11 mouse cellular contexts compared by ENCODE assay signal in the genomic region with DNA sequence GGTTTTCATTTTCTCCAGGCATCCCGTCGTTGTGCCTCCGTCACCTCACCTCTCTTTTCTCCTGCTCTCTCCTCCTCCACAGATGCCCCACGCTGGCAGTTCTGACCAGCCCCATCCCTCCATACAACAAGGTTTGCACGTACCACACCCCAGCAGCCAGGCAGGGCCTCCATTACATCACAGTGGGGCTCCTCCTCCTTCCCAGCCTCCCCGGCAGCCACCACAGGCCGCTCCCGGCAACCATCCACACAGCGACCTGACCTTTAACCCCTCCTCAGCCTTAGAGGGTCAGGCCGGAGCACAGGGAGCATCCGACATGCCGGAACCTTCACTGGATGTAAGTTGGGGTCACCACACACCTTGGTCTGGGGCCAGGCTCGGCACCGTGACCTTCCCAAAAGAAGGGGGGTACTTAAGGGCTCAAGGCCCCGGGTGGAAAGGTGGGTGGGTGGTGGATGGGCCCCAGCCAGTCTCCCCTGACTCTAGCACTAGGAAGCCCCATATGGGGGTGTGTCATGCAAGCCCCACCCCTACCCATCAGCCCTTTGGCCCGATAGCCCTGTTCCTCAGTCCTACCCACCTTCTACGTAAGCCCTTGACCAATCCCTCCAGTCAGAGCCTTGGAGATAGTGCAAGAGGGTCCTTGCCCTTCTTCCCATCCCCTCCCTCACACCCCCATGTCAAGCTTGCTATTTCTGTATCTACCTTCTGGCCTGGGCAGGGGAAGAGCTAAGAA. TPM values are rescaled to one million over a fixed set of nuclear protein-coding genes. Genes with fewer than 3 reads are reported as not detected.
DNase-seq lines count a peak whose midpoint lies in the region; ATAC-seq and TF ChIP-seq lines count a peak whose summit lies in the region.
"Had no signal": no experiment of that assay in that cellular context is flagged by ENCODE, and none has a peak within 500 bp of the region (broad histone marks: within the 10 kb centered on the region; RNA-seq: fewer than 3 reads in every experiment).

No protein-coding gene starts in this region.

- TF ChIP-seq EP300 in ES-Bruce4 (IDR thresholded peaks at IDR 0.05; ENCODE audit: insufficient read depth, low read depth, low read length) = no peak
- no peak for TF ChIP-seq EP300 in liver, embryonic 14.5 days (IDR thresholded peaks at IDR 0.05; ENCODE audit: low read depth)

- no peak for TF ChIP-seq CTCF in ES-Bruce4 (IDR thresholded peaks at IDR 0.05; ENCODE audit: low read depth, low read length)
- TF ChIP-seq CTCF in liver, embryonic 14.5 days (IDR thresholded peaks at IDR 0.05; ENCODE audit: low read depth) = no peak

- DNase-seq in hindbrain, embryonic 10.5 days (ENCODE audit: low spot score) = no peak
- DNase-seq in WW6 (ENCODE audit: low read depth, low spot score) (peak; percentile 46), adipocyte (ENCODE audit: low spot score) (no peak)
- DNase-seq in liver, embryonic 14.5 days (ENCODE audit: low read depth in 3 of 3, low spot score in 3 of 3) = no peak
- no peak for DNase-seq in adrenal gland, postnatal 4 days (ENCODE audit: low spot score in 2 of 2)
- DNase-seq in lung, postnatal 4 days = no peak

- H3K4me3 ChIP-seq in hindbrain, embryonic 10.5 days = no peak overlapping the region
- no peak overlapping the region for H3K4me3 ChIP-seq in hindbrain, embryonic 12.5 days
- H3K4me3 ChIP-seq in ES-Bruce4 (ENCODE audit: low read depth, low read length) = peak overlapping the region; percentile 52
- no peak overlapping the region for H3K4me3 ChIP-seq in liver, embryonic 14.5 days (ENCODE audit: insufficient read depth in 1 of 2, low read depth in 2 of 2, low read length in 2 of 2)
- H3K4me3 ChIP-seq: limb, embryonic 10.5 days; neural tube, embryonic 12.5 days had no signal

- H3K9ac ChIP-seq in hindbrain, embryonic 12.5 days = no peak overlapping the region
- peak overlapping the region; percentile 27 for H3K9ac ChIP-seq in ES-Bruce4 (ENCODE audit: low read depth, poor library complexity, severe bottlenecking)
- H3K9ac ChIP-seq in liver, embryonic 14.5 days (replicated peaks) = no peak overlapping the region
- H3K9ac ChIP-seq: neural tube, embryonic 12.5 days had no signal

- 63% methylated on average over 17 of the region's 17 CpGs for WGBS in hindbrain, embryonic 10.5 days
- 69% methylated on average over 17 of the region's 17 CpGs for WGBS in hindbrain, embryonic 12.5 days
- WGBS in liver, embryonic 14.5 days (ENCODE audit: insufficient replicate concordance) = 72% methylated on average over 17 of the region's 17 CpGs

- ATAC-seq in hindbrain, embryonic 12.5 days (ENCODE audit: low FRiP score) = no peak
- ATAC-seq in liver, embryonic 14.5 days (ENCODE audit: insufficient read depth) = peak; percentile 19; the same call in 1 of the 2 replicates
- ATAC-seq: forebrain, embryonic 14.5 days had no signal

- H3K27me3 ChIP-seq in hindbrain, embryonic 10.5 days (ENCODE audit: insufficient read depth, poor library complexity, severe bottlenecking) = no peaks in the 10 kb centered on the region
- H3K27me3 ChIP-seq in hindbrain, embryonic 12.5 days = no peaks in the 10 kb centered on the region
- no peaks in the 10 kb centered on the region for H3K27me3 ChIP-seq in ES-Bruce4 (ENCODE audit: control insufficient read depth, insufficient read depth, low read length, poor library complexity, severe bottlenecking)
- no peaks in the 10 kb centered on the region for H3K27me3 ChIP-seq in liver, embryonic 14.5 days (ENCODE audit: control insufficient read depth, insufficient read depth, low read length)
- H3K27me3 ChIP-seq: neural tube, embryonic 12.5 days had no signal

- H3K9me3 ChIP-seq in hindbrain, embryonic 10.5 days = no peaks in the 10 kb centered on the region
- no peaks in the 10 kb centered on the region for H3K9me3 ChIP-seq in hindbrain, embryonic 12.5 days (replicated peaks)
- H3K9me3 ChIP-seq in ES-Bruce4 (replicated peaks; ENCODE audit: control insufficient read depth, insufficient read depth, low read length, poor library complexity, severe bottlenecking) = no peaks in the 10 kb centered on the region
- H3K9me3 ChIP-seq in liver, embryonic 14.5 days (ENCODE audit: control insufficient read depth, low read length) = no peaks in the 10 kb centered on the region
- H3K9me3 ChIP-seq: limb, embryonic 10.5 days; neural tube, embryonic 12.5 days had no signal

- TF ChIP-seq POLR2A in ES-Bruce4 (IDR thresholded peaks at IDR 0.05; ENCODE audit: insufficient read depth, low read length) = no peak

- peak overlapping the region; percentile 8; the same call in 1 of the 2 replicates for H3K27ac ChIP-seq in hindbrain, embryonic 10.5 days
- H3K27ac ChIP-seq in hindbrain, embryonic 12.5 days = no peak overlapping the region
- H3K27ac ChIP-seq in ES-Bruce4 (ENCODE audit: insufficient read depth, low read length) = peak overlapping the region; percentile 0
- H3K27ac ChIP-seq in liver, embryonic 14.5 days = no peak overlapping the region
- H3K27ac ChIP-seq: limb, embryonic 10.5 days; neural tube, embryonic 12.5 days had no signal

- H3K4me2 ChIP-seq in hindbrain, embryonic 12.5 days (replicated peaks) = no peak overlapping the region
- H3K4me2 ChIP-seq in liver, embryonic 14.5 days (ENCODE audit: low read depth) = no peak overlapping the region
- H3K4me2 ChIP-seq: neural tube, embryonic 12.5 days had no signal

- H3K36me3 ChIP-seq in hindbrain, embryonic 10.5 days = peaks cover 99% of the 10 kb centered on the region
- H3K36me3 ChIP-seq in hindbrain, embryonic 12.5 days = peaks cover 96% of the 10 kb centered on the region
- H3K36me3 ChIP-seq in ES-Bruce4 (ENCODE audit: control insufficient read depth, insufficient read depth, low read length, poor library complexity, severe bottlenecking) = no peaks in the 10 kb centered on the region
- H3K36me3 ChIP-seq in liver, embryonic 14.5 days (replicated peaks; ENCODE audit: control insufficient read depth, insufficient read depth, low read depth) = peaks cover 2% of the 10 kb centered on the region; the same call in 1 of the 2 replicates

- H3K4me1 ChIP-seq in hindbrain, embryonic 10.5 days (replicated peaks) = peaks cover 39% of the 10 kb centered on the region
- peaks cover 14% of the 10 kb centered on the region for H3K4me1 ChIP-seq in hindbrain, embryonic 12.5 days
- no peaks in the 10 kb centered on the region for H3K4me1 ChIP-seq in ES-Bruce4 (ENCODE audit: control insufficient read depth, insufficient read depth, low read length)
- H3K4me1 ChIP-seq in liver, embryonic 14.5 days (replicated peaks; ENCODE audit: control insufficient read depth in 2 of 2, insufficient read depth in 2 of 2, low read length in 1 of 2) = no peaks in the 10 kb centered on the region
- H3K4me1 ChIP-seq: limb, embryonic 10.5 days; neural tube, embryonic 12.5 days had no signal

RNA-seq across cellular contexts. Expression of a gene that starts 32.6 kb away (rescaled TPM):
- 47.3 and 55.7 TPM in 2 replicates for polyA plus RNA-seq in hindbrain, embryonic 10.5 days (2016; fragmentation: Nextera tagmentation; extraction: Ambion mirVana)
- polyA plus RNA-seq in hindbrain, embryonic 12.5 days (2016; fragmentation: Nextera tagmentation; extraction: Ambion mirVana) = 26.2 and 29.6 TPM in 2 replicates
- polyA plus RNA-seq in ES-Bruce4 (2011; ENCODE audit: insufficient read depth, insufficient read length, low read depth, missing spikeins) = 41.1 and 42.2 TPM in 2 replicates
- polyA plus RNA-seq in liver, embryonic 14.5 days (2012; rRNA removed) = 42.5 and 44.2 TPM in 2 replicates
- polyA plus RNA-seq in liver, embryonic 14.5 days (2014; fragmentation: Nextera tagmentation; extraction: Ambion mirVana) = 28.8 and 35.7 TPM in 2 replicates
- total RNA-seq in adrenal gland, postnatal 4 days (2021) = 10 to 100 TPM; 35.2 to 38.8 TPM

Comparison
In these comparisons a context has a peak if more than half of its experiments do, and no peak if none do; other contexts are left out.
1. H3K27ac ChIP-seq: peak in hindbrain, embryonic 10.5 days (single experiment) and ES-Bruce4 (single experiment); none in hindbrain, embryonic 12.5 days (single experiment) and liver, embryonic 14.5 days (single experiment).